Mouse (Mus musculus) hindbrain, embryonic 16.5 days (tissue): ENCODE data around the gene Fnip2. TPM values are rescaled to one million over a fixed set of nuclear protein-coding genes. Genes with fewer than 3 reads are reported as not detected.

ENCODE experiments used
- ATAC-seq: fragments of 200-750 bp; cut with Nextera tagmentation; 2 replicates; pipeline ENCODE4 v1.8.0; 2017; ENCODE audit warnings: moderate TSS enrichment, moderate library complexity
- H3K27ac ChIP-seq: fragments of 300-500 bp; sonication (generic); 2 replicates; pipeline ENCODE4 v1.5.1; 2014; ENCODE audit warnings: low read depth, mild to moderate bottlenecking, control low read depth, low read length, moderate library complexity
- H3K27me3 ChIP-seq: fragments of 300-500 bp; sonication (generic); replicated peaks from 2 replicates; pipeline ENCODE4 v1.6.1; 2014; ENCODE audit warnings: low read length; ENCODE audit not compliant: control insufficient read depth, insufficient read depth
- H3K36me3 ChIP-seq: fragments of 300-500 bp; sonication (generic); 2 replicates; pipeline ENCODE4 v1.6.1; 2014; ENCODE audit warnings: mild to moderate bottlenecking, low read length, moderate library complexity, mixed read lengths; ENCODE audit not compliant: control insufficient read depth, insufficient read depth
- H3K4me1 ChIP-seq: fragments of 300-500 bp; sonication (generic); 2 replicates; pipeline ENCODE4 v1.6.1; 2014; ENCODE audit warnings: low read depth, low read length; ENCODE audit not compliant: control insufficient read depth, insufficient read depth
- H3K4me2 ChIP-seq: fragments of 300-500 bp; sonication (generic); 2 replicates; pipeline ENCODE4 v1.6.1; 2014; ENCODE audit warnings: mild to moderate bottlenecking, low read length, control low read depth, moderate library complexity
- H3K4me3 ChIP-seq: fragments of 300-500 bp; sonication (generic); 2 replicates; pipeline ENCODE4 v1.5.1; 2014; ENCODE audit warnings: mild to moderate bottlenecking, low read length, control low read depth, moderate library complexity
- H3K9ac ChIP-seq: fragments of 300-500 bp; sonication (generic); 2 replicates; pipeline ENCODE4 v1.6.1; 2014; ENCODE audit warnings: low read depth, mild to moderate bottlenecking, control low read depth, low read length, moderate library complexity
- H3K9me3 ChIP-seq: fragments of 300-500 bp; sonication (generic); 2 replicates; pipeline ENCODE4 v1.6.1; 2014; ENCODE audit warnings: mild to moderate bottlenecking, low read length, moderate library complexity; ENCODE audit not compliant: control insufficient read depth
- WGBS: fragments of 180-500 bp; shearing (Covaris S2); extraction: QIAGEN DNeasy Blood & Tissue Kit; methylation state at CpG from one replicate; pipeline ENCODE4 v1.1.7; 2014; 5-methylcytosine and 5-hydroxymethylcytosine counted together
- polyA plus RNA-seq: library from polyadenylated mRNA; unstranded; fragments of >200 nt; fragmentation: Nextera tagmentation; extraction: Ambion mirVana; gene quantifications from 2 replicates; pipeline ENCODE4 v1.2.1, GENCODE M21; 2015

Fnip2 gene
- polyA plus RNA-seq, 1 experiment from 2014 or later: 4.5 TPM

GRCm38 (mm10) chr3:79433593-79433992, 134.0 kb downstream of the Fnip2 start:
- Histone ChIP-seq H3K27me3 (no peaks in the 10 kb centered on the region), H3K4me3 (no peak overlapping the region), H3K36me3 (no peaks in the 10 kb centered on the region), H3K9me3 (no peaks in the 10 kb centered on the region), H3K27ac (no peak overlapping the region), H3K4me1 (no peaks in the 10 kb centered on the region), H3K4me2 (no peak overlapping the region), H3K9ac (no peak overlapping the region)
- no peak for ATAC-seq

DNA sequence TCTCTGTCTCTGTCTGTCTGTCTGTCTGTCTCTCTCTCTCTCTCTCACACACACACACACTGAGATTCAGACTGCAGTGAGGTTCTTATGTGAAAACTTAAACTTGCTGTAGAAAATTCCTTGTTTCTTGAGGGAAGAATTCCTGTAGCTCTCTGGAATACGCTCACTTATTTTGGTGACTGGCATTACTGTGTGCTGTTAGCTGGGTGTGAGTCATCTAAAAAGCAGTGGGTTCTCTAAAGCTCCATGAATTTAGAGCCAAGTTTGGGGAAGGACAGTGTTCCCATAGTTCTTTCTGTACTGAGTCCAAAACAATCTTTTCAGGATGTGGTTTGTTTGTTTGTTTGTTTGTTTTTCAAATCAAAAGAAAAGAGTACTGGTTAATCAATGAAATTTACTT, 142.2 kb downstream of the Fnip2 start:
- no peak for ATAC-seq
- Histone ChIP-seq H3K4me1 (no peaks in the 10 kb centered on the region), H3K36me3 (no peaks in the 10 kb centered on the region), H3K27ac (no peak overlapping the region), H3K9ac (no peak overlapping the region), H3K4me2 (no peak overlapping the region), H3K9me3 (no peaks in the 10 kb centered on the region), H3K4me3 (no peak overlapping the region), H3K27me3 (no peaks in the 10 kb centered on the region)
- 86% methylated on average over 1 of the region's 1 CpGs for WGBS

- peak; percentile 35; the same call in 1 of the 2 replicates for ATAC-seq
- WGBS: 83% methylated on average over 14 of the region's 14 CpGs
Observed at GRCm38 (mm10) chr3:79418921-79419320, 148.7 kb downstream of the Fnip2 start.

DNA sequence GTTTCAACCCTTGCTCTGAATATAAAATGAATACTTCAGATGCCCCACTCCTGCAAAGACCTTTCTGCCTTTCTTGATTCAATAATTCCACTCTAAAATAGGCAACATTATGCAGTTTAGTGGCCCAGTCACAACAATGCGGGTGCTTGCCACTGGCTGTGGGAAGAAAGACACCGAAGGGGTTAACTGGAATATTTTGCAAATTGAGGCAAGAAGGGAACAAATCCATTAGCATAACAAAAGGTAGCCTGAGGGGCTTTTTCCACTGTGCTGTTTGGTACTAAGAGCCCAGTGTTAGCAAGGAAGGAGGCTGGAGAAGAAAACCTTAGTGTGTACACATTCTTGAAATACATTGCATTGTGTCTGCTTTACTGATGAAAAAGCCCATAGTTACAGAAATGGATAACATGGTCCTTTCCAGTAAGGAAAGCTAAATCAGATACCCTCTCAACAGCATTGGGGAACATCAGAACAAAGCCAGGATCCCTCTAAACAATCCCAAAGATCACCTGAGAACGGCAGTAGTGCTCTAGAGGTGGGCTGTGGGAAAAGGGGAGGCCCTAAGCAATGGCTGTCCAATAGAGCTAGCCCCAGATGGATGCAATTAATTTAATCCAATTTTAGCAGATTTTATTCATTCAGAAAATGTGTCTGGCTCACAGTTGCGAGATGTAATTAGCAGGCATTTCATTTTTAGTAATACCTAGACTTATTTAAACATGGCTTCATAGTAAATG, 150.5 kb downstream of the Fnip2 start:
- H3K27me3 ChIP-seq: no peaks in the 10 kb centered on the region
- WGBS: 17% methylated on average over 4 of the region's 4 CpGs
- H3K36me3 ChIP-seq: no peaks in the 10 kb centered on the region
- no peaks in the 10 kb centered on the region for H3K9me3 ChIP-seq
- no peak overlapping the region; the same call in 1 of the 2 replicates for H3K4me2 ChIP-seq
- H3K4me3 ChIP-seq: no peak overlapping the region
- no peak overlapping the region for H3K27ac ChIP-seq
- ATAC-seq: peak; percentile 78
- H3K4me1 ChIP-seq: peaks cover 5% of the 10 kb centered on the region
- no peak overlapping the region for H3K9ac ChIP-seq

More at GRCm38 (mm10) chr3:79418921-79419320, 148.7 kb downstream of the Fnip2 start:
- Histone ChIP-seq H3K27me3 (no peaks in the 10 kb centered on the region), H3K4me1 (peaks cover 5% of the 10 kb centered on the region), H3K9ac (no peak overlapping the region), H3K4me2 (no peak overlapping the region), H3K9me3 (no peaks in the 10 kb centered on the region), H3K27ac (no peak overlapping the region), H3K4me3 (no peak overlapping the region), H3K36me3 (no peaks in the 10 kb centered on the region)

DNA sequence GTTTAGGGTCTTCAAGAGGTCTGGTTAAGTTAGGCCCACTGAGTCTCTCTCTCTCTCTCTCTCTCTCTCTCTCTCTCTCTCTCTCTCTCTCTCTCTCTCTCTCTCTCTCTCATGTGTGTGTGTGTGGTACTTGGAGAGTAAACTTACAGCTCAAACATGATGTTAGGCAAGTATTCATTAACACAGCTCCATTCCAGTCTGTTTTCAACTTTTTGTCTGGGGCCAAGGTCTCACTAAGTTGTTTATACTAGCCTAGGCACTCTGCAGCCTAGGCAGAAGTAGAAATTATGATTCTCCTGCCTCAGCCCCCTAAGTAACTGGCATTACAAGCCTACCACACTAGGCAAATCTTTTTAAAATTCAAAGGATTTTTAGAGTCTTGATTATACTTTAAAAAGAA, 151.7 kb downstream of the Fnip2 start:
- Histone ChIP-seq H3K27ac (no peak overlapping the region), H3K4me3 (no peak overlapping the region), H3K27me3 (no peaks in the 10 kb centered on the region), H3K4me2 (no peak overlapping the region), H3K9me3 (no peaks in the 10 kb centered on the region), H3K9ac (no peak overlapping the region), H3K4me1 (peaks cover 5% of the 10 kb centered on the region), H3K36me3 (no peaks in the 10 kb centered on the region)
- ATAC-seq: no peak

DNA sequence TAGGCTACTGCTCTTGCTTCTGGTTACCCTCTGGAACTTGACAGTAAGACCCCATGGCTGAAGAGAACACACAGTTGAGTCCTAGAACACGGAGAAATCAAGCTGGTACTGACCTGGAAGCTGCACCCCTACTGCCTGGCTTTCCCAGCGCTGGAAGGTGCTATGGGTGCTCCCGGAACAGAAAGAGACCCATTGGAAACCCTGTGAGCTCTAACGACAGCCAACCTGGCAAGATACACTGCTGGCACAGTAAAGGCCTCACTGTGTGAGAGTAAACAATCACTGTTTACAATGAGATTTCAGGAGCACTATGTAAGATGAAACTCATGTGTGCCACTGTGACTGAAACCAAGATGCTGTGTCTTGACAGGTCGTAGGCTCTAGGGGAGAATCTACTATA, 152.5 kb downstream of the Fnip2 start:
- Histone ChIP-seq H3K27me3 (no peaks in the 10 kb centered on the region), H3K9me3 (no peaks in the 10 kb centered on the region), H3K4me2 (no peak overlapping the region), H3K36me3 (no peaks in the 10 kb centered on the region), H3K4me3 (no peak overlapping the region), H3K4me1 (peaks cover 8% of the 10 kb centered on the region), H3K9ac (no peak overlapping the region), H3K27ac (no peak overlapping the region)
- WGBS: 85% methylated on average over 5 of the region's 5 CpGs
- no peak for ATAC-seq

DNA sequence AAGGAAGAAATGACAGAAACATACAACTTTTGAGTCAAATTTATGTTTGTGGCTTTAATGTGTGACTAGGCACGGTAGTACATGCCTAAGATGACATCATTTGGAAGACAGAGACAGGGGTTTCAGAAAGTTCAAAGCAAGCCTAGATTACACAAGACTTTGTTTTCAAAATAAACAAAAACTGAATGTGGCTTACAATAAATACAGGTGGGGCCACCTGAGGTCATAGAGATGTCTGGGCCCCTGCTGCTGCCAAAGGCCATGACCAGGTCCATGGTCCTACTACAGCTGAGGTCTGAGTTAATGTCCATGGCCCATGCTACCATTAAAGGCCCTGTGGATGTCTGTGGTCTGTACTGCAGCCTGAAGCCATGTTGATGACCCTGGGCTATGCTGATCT, 154.1 kb downstream of the Fnip2 start:
- ATAC-seq: no peak
- no peaks in the 10 kb centered on the region for H3K36me3 ChIP-seq
- peaks cover 12% of the 10 kb centered on the region for H3K4me1 ChIP-seq
- no peak overlapping the region for H3K4me2 ChIP-seq
- no peaks in the 10 kb centered on the region for H3K27me3 ChIP-seq
- 81% methylated on average over 1 of the region's 1 CpGs for WGBS
- no peak overlapping the region for H3K9ac ChIP-seq
- H3K27ac ChIP-seq: no peak overlapping the region
- H3K4me3 ChIP-seq: no peak overlapping the region
- no peaks in the 10 kb centered on the region for H3K9me3 ChIP-seq

- no peak overlapping the region for H3K27ac ChIP-seq
- no peaks in the 10 kb centered on the region for H3K9me3 ChIP-seq
- WGBS: 48% methylated on average over 2 of the region's 2 CpGs
- H3K27me3 ChIP-seq: no peaks in the 10 kb centered on the region
- no peak for ATAC-seq
- H3K4me2 ChIP-seq: no peak overlapping the region
- no peak overlapping the region for H3K9ac ChIP-seq
- no peaks in the 10 kb centered on the region for H3K36me3 ChIP-seq
- no peak overlapping the region for H3K4me3 ChIP-seq
- H3K4me1 ChIP-seq: peaks cover 6% of the 10 kb centered on the region; the same call in 1 of the 2 replicates
Observed at GRCm38 (mm10) chr3:79411666-79412065, 155.9 kb downstream of the Fnip2 start.

DNA sequence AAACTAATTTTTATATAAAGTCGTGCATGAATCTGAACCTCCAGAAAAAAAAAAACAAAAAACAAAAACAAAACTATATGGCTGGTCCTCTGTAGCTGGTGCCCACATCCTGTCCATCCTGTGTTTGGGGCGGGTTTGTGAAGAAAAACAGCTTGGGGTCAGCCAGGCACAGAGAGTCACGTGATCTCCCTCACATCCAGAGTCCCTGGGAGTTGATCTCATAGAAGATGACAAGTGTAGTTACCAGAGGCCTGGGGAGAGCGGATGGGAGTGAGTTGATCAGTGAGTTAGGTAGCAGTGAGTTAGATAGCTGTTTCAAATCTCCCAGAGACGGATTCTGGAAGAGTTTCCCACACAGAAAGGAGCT, 157.0 kb downstream of the Fnip2 start:
- Histone ChIP-seq H3K36me3 (no peaks in the 10 kb centered on the region), H3K9ac (no peak overlapping the region), H3K4me2 (no peak overlapping the region), H3K27ac (no peak overlapping the region), H3K9me3 (no peaks in the 10 kb centered on the region), H3K27me3 (no peaks in the 10 kb centered on the region), H3K4me1 (peaks cover 6% of the 10 kb centered on the region; the same call in 1 of the 2 replicates), H3K4me3 (no peak overlapping the region)
- WGBS: 27% methylated on average over 5 of the region's 5 CpGs
- ATAC-seq: no peak
